Comparison of ENCODE assay signal across 11 mouse cellular contexts in the genomic region with DNA sequence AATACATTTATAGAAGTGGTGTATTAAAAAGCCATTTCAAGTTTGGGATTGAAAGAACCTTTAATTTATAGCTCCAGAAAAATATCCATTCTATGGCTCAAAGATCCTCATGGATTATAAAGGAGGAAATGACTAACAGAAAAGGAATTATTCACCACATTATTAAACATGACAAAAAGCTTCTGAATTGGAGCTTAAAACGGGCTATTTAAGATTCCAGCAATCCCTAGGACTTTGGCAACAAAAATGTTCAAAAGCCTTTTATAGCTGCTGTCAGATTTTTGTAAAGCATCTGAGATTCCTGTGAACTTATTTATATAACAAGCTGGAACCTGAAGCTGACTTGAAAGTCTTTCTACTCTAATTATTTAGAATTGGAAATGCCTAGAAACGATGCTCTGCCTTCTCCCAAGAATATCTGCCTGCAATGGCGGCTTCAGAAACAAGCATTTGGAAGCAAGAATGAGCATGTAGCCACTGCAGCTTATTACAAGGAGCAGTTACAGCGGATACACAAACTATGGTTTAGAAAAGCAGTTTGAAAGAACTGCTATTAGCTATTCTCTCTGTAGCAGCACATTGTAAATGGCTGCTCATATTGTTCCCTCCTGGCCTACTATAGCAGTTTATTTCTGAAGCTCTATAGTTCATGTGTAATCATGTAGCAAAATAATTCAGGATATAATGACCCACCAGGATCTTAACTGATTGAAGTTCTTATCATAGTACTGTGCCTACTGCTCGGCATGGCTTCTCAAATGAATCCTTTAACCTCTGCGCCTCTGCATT.
DNase-seq lines count a peak whose midpoint lies in the region; ATAC-seq and TF ChIP-seq lines count a peak whose summit lies in the region.
"Had no signal": no experiment of that assay in that cellular context is flagged by ENCODE, and none has a peak within 500 bp of the region (broad histone marks: within the 10 kb centered on the region; RNA-seq: fewer than 3 reads in every experiment).

No protein-coding gene starts in this region.

- H3K36me3 ChIP-seq in kidney, postnatal 0 days (ENCODE audit: insufficient read depth, low read length), result no peaks in the 10 kb centered on the region
- no peaks in the 10 kb centered on the region for H3K36me3 ChIP-seq in forebrain, embryonic 13.5 days (ENCODE audit: poor library complexity, severe bottlenecking)
- H3K36me3 ChIP-seq: intestine, embryonic 15.5 days had no signal

- H3K9ac ChIP-seq in kidney, postnatal 0 days (ENCODE audit: low read depth, low read length), result no peak overlapping the region
- no peak overlapping the region for H3K9ac ChIP-seq in forebrain, embryonic 13.5 days
- H3K9ac ChIP-seq: intestine, embryonic 15.5 days had no signal

- no peak for TF ChIP-seq CTCF in kidney, postnatal 0 days (IDR thresholded peaks at IDR 0.05; ENCODE audit: low read depth)
- TF ChIP-seq CTCF in Patski (IDR thresholded peaks at IDR 0.05), result no peak

- POLR2A ChIA-PET in Patski (lab: Charles Lee), result no interaction called here

- H3K4me2 ChIP-seq in kidney, postnatal 0 days (ENCODE audit: low read length), result no peak overlapping the region
- H3K4me2 ChIP-seq in forebrain, embryonic 13.5 days, result no peak overlapping the region
- H3K4me2 ChIP-seq: intestine, embryonic 15.5 days had no signal

- intact Hi-C loops in left cerebral cortex, postnatal 14 days (cut with DNase I), result no loop called here

- H3K9me3 ChIP-seq in kidney, postnatal 0 days (replicated peaks; ENCODE audit: low read length), result no peaks in the 10 kb centered on the region
- no peaks in the 10 kb centered on the region for H3K9me3 ChIP-seq in forebrain, embryonic 13.5 days (replicated peaks)
- H3K9me3 ChIP-seq: intestine, embryonic 15.5 days had no signal

- H3K27ac ChIP-seq in kidney, postnatal 0 days, result no peak overlapping the region
- H3K27ac ChIP-seq in forebrain, embryonic 13.5 days, result no peak overlapping the region
- H3K27ac ChIP-seq: intestine, embryonic 15.5 days had no signal

- H3K4me1 ChIP-seq in kidney, postnatal 0 days (replicated peaks; ENCODE audit: insufficient read depth, low read length), result no peaks in the 10 kb centered on the region
- H3K4me1 ChIP-seq in forebrain, embryonic 13.5 days, result peaks cover 4% of the 10 kb centered on the region; the same call in 1 of the 2 replicates
- H3K4me1 ChIP-seq: intestine, embryonic 15.5 days had no signal

- ATAC-seq in kidney, postnatal 0 days (replicated peaks; ENCODE audit: low FRiP score, low read depth), result no peak
- ATAC-seq in Patski, result peak; percentile 31
- ATAC-seq in forebrain, embryonic 13.5 days, result peak; percentile 63
- ATAC-seq: intestine, embryonic 15.5 days had no signal

- CTCF ChIA-PET in Patski (lab: Charles Lee), result interaction anchor here (1.1 to 2.1 kb wide), 3 partner anchors 16 to 31 kb away, joined by 3 to 4 read pairs (median 3); no protein-coding TSS in a partner anchor

- in situ Hi-C loops in Patski (cut with MboI; ENCODE audit: low pct_unique_long_range_greater_than_20kb), result no loop called here

- no peaks in the 10 kb centered on the region for H3K27me3 ChIP-seq in kidney, postnatal 0 days (ENCODE audit: insufficient read depth, low read length)
- H3K27me3 ChIP-seq in Patski, result no peaks in the 10 kb centered on the region
- H3K27me3 ChIP-seq in forebrain, embryonic 13.5 days, result no peaks in the 10 kb centered on the region
- H3K27me3 ChIP-seq: intestine, embryonic 15.5 days had no signal

- 72% methylated on average over 6 of the region's 6 CpGs for WGBS in kidney, postnatal 0 days
- WGBS in forebrain, embryonic 13.5 days, result 11% methylated on average over 6 of the region's 6 CpGs

- peak; percentile 42 for DNase-seq in kidney, postnatal 0 days (ENCODE audit: low spot score)
- no peak for DNase-seq in kidney, adult 8-10 months
- no peak for DNase-seq in Patski (ENCODE audit: low read depth, low spot score)
- DNase-seq in left cerebral cortex, postnatal 14 days (ENCODE audit: low spot score in 2 of 2), result peak; percentile 13 to 17
- DNase-seq in kidney, adult 11 months, result no peak
- DNase-seq in lung, postnatal 25 days (ENCODE audit: low spot score), result no peak
- DNase-seq in cerebellum, postnatal 14 days, result no peak
- DNase-seq: heart, postnatal 36 days; thymus, postnatal 36 days had no signal

- H3K4me3 ChIP-seq in kidney, postnatal 0 days (replicated peaks; ENCODE audit: low read depth, low read length), result no peak overlapping the region
- no peak overlapping the region for H3K4me3 ChIP-seq in forebrain, embryonic 13.5 days
- H3K4me3 ChIP-seq: intestine, embryonic 15.5 days had no signal

Comparison
In these comparisons a context has a peak if more than half of its experiments do, and no peak if none do; other contexts are left out.
1. DNase-seq: peak in kidney, postnatal 0 days (single experiment) and left cerebral cortex, postnatal 14 days (2 of 2); none in kidney, adult 8-10 months (0 of 2), Patski (single experiment), kidney, adult 11 months (single experiment), lung, postnatal 25 days (single experiment) and cerebellum, postnatal 14 days (0 of 2).